Mouse (Mus musculus) kidney, postnatal 25 days (tissue): ENCODE results near the gene Gm3642.
A peak's percentile ranks its signal among the peaks of the same experiment; 100 is the strongest.
"Not testable (repeated sequence)": the region's sequence is repeated elsewhere in the genome, so short reads cannot be mapped to it uniquely, and the experiment has no call there.

Source experiments
- DNase-seq, 2 experiments: peaks; one replicate each; pipeline ENCODE4 v3.0.0; 2021; ENCODE audit warnings: mixed read lengths in 2 of 2

Gm3642 gene

DNA sequence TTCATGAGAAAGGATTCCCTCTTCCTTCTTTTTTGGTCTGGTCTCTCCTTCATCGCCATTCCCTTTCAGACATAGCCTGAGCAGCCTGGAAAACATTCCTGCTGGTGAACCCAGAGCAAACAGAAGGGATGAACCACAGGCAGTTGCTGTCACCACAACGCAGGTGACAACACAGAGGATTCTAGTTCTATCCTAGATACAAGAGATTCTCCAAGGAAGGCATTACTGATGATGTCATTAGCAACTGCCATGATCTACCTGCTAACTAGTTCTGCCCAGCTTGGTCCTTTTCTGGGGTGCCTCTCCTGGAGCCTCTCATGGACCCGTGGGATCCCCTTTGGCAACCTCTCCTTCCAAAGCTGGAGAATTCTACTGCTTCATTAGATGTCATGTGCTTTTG, at the start of gene Gm3642:
Gene Gm3642 (minus strand): TSS at position 101 of the 400 bp plus-strand sequence.
- not testable (repeated sequence) for DNase-seq

DNA sequence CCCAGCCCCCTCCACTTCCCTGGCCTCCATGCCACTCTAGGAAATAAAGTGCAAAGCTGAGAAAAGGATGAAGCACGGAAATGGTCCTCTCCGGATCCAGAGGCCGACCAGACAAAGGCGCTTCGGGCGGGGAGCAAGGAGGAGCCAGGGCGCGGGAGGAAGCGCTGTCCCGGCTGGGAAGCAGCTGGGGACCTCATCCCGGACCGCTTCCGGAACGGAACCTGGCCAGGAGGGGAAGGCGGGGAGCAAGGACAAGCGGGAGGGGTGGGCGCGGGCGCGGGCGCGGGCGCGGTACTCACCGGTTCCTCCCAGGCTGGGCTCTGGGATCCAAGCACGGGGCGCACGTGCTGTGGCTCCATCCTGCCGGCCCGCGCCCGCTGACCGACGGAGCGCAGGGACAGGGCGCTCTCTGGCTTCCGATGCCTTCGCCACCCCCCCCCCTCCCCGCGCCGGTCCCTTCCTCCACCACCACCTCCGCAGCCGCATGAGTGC, 49.5 kb upstream of the Gm3642 start, which contains the start of gene Gm3667:
Gene Gm3667 (minus strand): TSS at position 442 of the 492 bp plus-strand sequence.
- peak; percentile 1 to 42 for DNase-seq

DNA sequence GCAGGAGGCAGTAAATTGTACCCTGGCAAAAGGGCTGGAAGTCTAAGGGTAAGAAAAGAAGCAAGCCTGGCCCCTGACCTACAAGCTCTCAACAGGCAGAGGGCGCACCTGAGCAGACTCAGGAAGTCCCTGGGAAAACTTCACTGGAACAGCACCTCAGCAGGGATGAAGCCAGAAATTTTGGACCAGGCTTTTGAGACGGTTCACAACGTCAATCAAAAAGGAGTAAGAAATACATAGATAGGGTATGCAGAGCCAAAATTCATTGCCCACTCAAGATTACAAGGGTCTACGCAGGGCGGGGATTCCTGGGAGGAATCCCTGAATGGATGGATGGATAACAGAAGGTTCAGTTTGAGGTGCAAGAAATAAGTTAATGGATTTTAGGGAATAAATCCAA, 48.7 kb upstream of the Gm3642 start:
- DNase-seq: not testable (repeated sequence)

DNA sequence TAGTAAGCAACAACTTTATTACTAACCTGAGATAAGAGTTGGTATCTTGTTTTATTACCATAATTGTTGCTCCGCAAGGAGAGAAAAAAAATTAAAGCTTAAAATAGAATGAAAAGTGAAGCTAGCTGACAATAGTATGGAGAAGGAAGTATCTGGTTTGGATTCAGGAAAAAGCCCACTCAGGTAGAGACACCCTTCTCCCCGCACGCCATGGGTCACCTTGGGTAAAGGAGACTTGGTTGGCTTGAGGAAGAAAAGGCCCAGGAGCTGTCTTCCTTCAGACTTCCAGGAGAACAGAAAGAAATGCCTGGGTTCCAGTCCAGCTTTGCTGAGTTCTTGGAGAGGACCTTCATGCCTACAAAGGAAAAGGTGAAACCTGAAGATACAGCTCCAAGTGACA, 16.8 kb downstream of the Gm3642 start:
- not testable (repeated sequence) for DNase-seq
